16 mouse cellular contexts compared by ENCODE assay signal in the genomic region with DNA sequence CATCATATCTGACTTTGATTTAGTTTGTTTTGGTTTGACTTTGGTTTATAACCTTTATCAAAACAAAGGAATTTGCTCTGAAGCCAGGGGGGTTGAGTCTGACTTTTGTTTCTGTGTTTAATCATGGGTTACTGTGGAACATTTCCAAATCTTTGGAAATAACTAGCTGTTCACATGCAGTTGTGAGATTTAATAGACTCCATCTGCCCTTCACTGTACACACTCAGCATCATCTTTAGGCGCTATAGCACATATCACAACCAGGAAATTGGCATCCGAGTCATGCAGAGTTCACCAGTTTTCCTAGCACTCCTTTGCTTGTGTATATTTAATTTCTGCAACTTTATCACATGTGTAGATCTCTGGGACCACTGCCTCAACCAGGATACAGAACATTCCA.
DNase-seq lines count a peak whose midpoint lies in the region; ATAC-seq and TF ChIP-seq lines count a peak whose summit lies in the region.
"Had no signal": no experiment of that assay in that cellular context is flagged by ENCODE, and none has a peak within 500 bp of the region (broad histone marks: within the 10 kb centered on the region; RNA-seq: fewer than 3 reads in every experiment).

No protein-coding gene starts in this region.

- peak overlapping the region; percentile 61 for H3K27ac ChIP-seq in lung, embryonic 16.5 days (ENCODE audit: low read length)
- no peak overlapping the region for H3K27ac ChIP-seq in embryonic facial prominence, embryonic 13.5 days
- peak overlapping the region; percentile 52; the same call in 1 of the 2 replicates for H3K27ac ChIP-seq in limb, embryonic 14.5 days (replicated peaks; ENCODE audit: low read depth, low read length)
- H3K27ac ChIP-seq: heart, embryonic 13.5 days; hindbrain, embryonic 15.5 days had no signal

- H3K9ac ChIP-seq in lung, embryonic 16.5 days (ENCODE audit: low read length) = no peak overlapping the region
- H3K9ac ChIP-seq in embryonic facial prominence, embryonic 13.5 days = no peak overlapping the region
- no peak overlapping the region for H3K9ac ChIP-seq in limb, embryonic 14.5 days (ENCODE audit: low read depth, low read length, severe bottlenecking)
- H3K9ac ChIP-seq: hindbrain, embryonic 15.5 days had no signal

- WGBS in lung, embryonic 16.5 days = 38% methylated on average over 2 of the region's 2 CpGs
- 48% methylated on average over 2 of the region's 2 CpGs for WGBS in lung, adult 2 months
- 30% methylated on average over 2 of the region's 2 CpGs for WGBS in embryonic facial prominence, embryonic 13.5 days
- 53% methylated on average over 2 of the region's 2 CpGs for WGBS in limb, embryonic 14.5 days

- no peak overlapping the region for H3K4me3 ChIP-seq in lung, embryonic 16.5 days (ENCODE audit: low read length)
- H3K4me3 ChIP-seq in lung, adult 2 months (replicated peaks; ENCODE audit: extremely low read depth, low read depth, low read length) = no peak overlapping the region
- H3K4me3 ChIP-seq in embryonic facial prominence, embryonic 13.5 days = peak overlapping the region; percentile 32; the same call in 1 of the 2 replicates
- H3K4me3 ChIP-seq in limb, embryonic 14.5 days (replicated peaks; ENCODE audit: low read length) = no peak overlapping the region

- H3K4me2 ChIP-seq in lung, embryonic 16.5 days (ENCODE audit: low read depth, low read length) = peak overlapping the region; percentile 37; the same call in 1 of the 2 replicates
- H3K4me2 ChIP-seq in embryonic facial prominence, embryonic 13.5 days = peak overlapping the region; percentile 59
- no peak overlapping the region for H3K4me2 ChIP-seq in limb, embryonic 14.5 days (replicated peaks; ENCODE audit: low read depth, low read length, severe bottlenecking)

- H3K27me3 ChIP-seq in lung, embryonic 16.5 days (ENCODE audit: control insufficient read depth, insufficient read depth, low read depth, low read length) = no peaks in the 10 kb centered on the region
- H3K27me3 ChIP-seq in embryonic facial prominence, embryonic 13.5 days = no peaks in the 10 kb centered on the region
- no peaks in the 10 kb centered on the region for H3K27me3 ChIP-seq in limb, embryonic 14.5 days (ENCODE audit: control insufficient read depth, insufficient read depth, low read length)
- H3K27me3 ChIP-seq: forebrain, embryonic 15.5 days; heart, embryonic 13.5 days; hindbrain, embryonic 15.5 days had no signal

- H3K9me3 ChIP-seq in lung, embryonic 16.5 days (ENCODE audit: control insufficient read depth, low read length) = no peaks in the 10 kb centered on the region
- H3K9me3 ChIP-seq in embryonic facial prominence, embryonic 13.5 days = no peaks in the 10 kb centered on the region
- H3K9me3 ChIP-seq in limb, embryonic 14.5 days (ENCODE audit: control insufficient read depth, low read length) = no peaks in the 10 kb centered on the region
- H3K9me3 ChIP-seq: forebrain, embryonic 15.5 days; heart, embryonic 13.5 days; hindbrain, embryonic 15.5 days had no signal

- no peaks in the 10 kb centered on the region for H3K36me3 ChIP-seq in lung, embryonic 16.5 days (ENCODE audit: control insufficient read depth, insufficient read depth, low read length)
- H3K36me3 ChIP-seq in embryonic facial prominence, embryonic 13.5 days = no peaks in the 10 kb centered on the region
- H3K36me3 ChIP-seq in limb, embryonic 14.5 days (ENCODE audit: control insufficient read depth, insufficient read depth, low read length) = no peaks in the 10 kb centered on the region
- H3K36me3 ChIP-seq: forebrain, embryonic 15.5 days; heart, embryonic 13.5 days; hindbrain, embryonic 15.5 days had no signal

- ATAC-seq in lung, embryonic 16.5 days (ENCODE audit: low read depth) = peak; percentile 70
- no peak for ATAC-seq in embryonic facial prominence, embryonic 13.5 days (ENCODE audit: insufficient number of reproducible peaks, insufficient read depth, low FRiP score, low TSS enrichment, low read depth)
- ATAC-seq in limb, embryonic 14.5 days (ENCODE audit: low FRiP score, low read depth) = 0 out of 2 replicates have a peak, but pooled peaks have one; percentile 8
- ATAC-seq: activated CD4-positive, CD25-positive, alpha-beta regulatory T cell, adult 4 months; Patski had no signal

- intact Hi-C loops in gastrocnemius, postnatal 14 days (cut with DNase I; ENCODE audit: low total_unique reads) = loop anchor here (10.0 kb wide), 1 partner anchor 319 kb away; no protein-coding TSS in a partner anchor

- no peak for TF ChIP-seq POLR2A in lung, adult 2 months (IDR thresholded peaks at IDR 0.05; ENCODE audit: borderline replicate concordance, extremely low read depth, low read depth, low read length)
- no peak for TF ChIP-seq POLR2A in limb, embryonic 14.5 days (IDR thresholded peaks at IDR 0.05; ENCODE audit: borderline replicate concordance, extremely low read depth, insufficient read depth, insufficient read length)

- DNase-seq in heart, adult 11 months = peak; percentile 9
- no peak for DNase-seq in heart, adult 8-10 months (ENCODE audit: low spot score)
- no peak for DNase-seq in lung, adult 2 months
- DNase-seq in limb, embryonic 14.5 days (ENCODE audit: low spot score) = peak; percentile 47
- DNase-seq in testis, postnatal 10 days (ENCODE audit: low spot score) = no peak
- no peak for DNase-seq in gastrocnemius, postnatal 14 days
- DNase-seq: adrenal gland, postnatal 14 days; gastrocnemius, postnatal 10 days; heart, postnatal 36 days had no signal

- TF ChIP-seq CTCF in lung, adult 2 months (IDR thresholded peaks at IDR 0.05; ENCODE audit: insufficient read depth, low read length) = no peak

- H3K4me1 ChIP-seq in lung, embryonic 16.5 days (replicated peaks; ENCODE audit: control insufficient read depth, insufficient read depth, low read length) = peaks cover 7% of the 10 kb centered on the region; the same call in 1 of the 2 replicates
- H3K4me1 ChIP-seq in lung, adult 2 months (ENCODE audit: control insufficient read depth, insufficient read depth, low read length) = peaks cover 4% of the 10 kb centered on the region
- peaks cover 29% of the 10 kb centered on the region for H3K4me1 ChIP-seq in embryonic facial prominence, embryonic 13.5 days
- no peaks in the 10 kb centered on the region; the same call in 1 of the 2 replicates for H3K4me1 ChIP-seq in limb, embryonic 14.5 days (ENCODE audit: control insufficient read depth, insufficient read depth, low read length)

Comparison
In these comparisons a context has a peak if more than half of its experiments do, and no peak if none do; other contexts are left out.
1. DNase-seq: peak in heart, adult 11 months (single experiment) and limb, embryonic 14.5 days (single experiment); none in heart, adult 8-10 months (single experiment), lung, adult 2 months (single experiment), testis, postnatal 10 days (single experiment) and gastrocnemius, postnatal 14 days (single experiment).